In the genomic region with DNA sequence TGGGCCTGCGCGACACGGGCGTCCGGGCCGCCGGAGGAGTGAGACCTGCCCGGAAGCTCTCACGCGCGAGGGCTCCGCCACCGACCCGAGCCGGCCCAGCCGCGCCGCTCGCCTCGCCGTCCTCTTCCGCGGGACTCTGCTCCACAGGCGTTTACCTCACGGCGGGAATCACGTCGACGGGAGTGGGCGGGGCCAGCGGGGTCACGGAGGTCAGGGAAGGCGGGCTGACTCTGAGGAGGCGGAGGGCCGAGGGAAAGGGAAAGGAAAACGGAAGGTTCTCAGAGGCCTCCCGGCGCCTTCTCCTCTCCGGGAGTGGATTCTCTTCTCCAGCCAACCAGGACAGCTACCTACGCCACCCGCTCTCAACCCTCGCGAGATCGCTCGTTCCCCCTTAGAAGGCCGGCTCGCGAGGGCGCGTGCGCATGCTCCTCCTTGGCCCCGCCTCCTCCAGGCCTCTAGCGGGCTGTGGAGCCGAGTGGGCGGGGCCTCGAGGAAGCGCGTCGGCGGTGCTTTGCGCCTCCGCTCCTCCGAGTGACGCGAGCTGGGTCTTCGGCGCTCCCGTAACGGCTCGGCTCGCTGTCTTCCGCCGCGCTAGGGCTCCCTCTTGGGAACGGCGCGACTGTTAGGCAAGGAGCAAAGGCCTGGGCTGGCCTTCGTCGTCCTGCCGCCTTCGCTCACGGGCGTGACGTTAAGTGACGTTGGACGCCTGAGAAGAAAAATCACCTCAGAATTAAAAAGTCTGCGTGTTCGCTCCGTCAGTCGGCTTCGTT, we compare ENCODE assay signal across 8 mouse cellular contexts. TPM values are rescaled to one million over a fixed set of nuclear protein-coding genes. Genes with fewer than 3 reads are reported as not detected.
DNase-seq lines count a peak whose midpoint lies in the region; ATAC-seq and TF ChIP-seq lines count a peak whose summit lies in the region.
"Not testable (repeated sequence)": the region's sequence is repeated elsewhere in the genome, so short reads cannot be mapped to it uniquely, and the experiment has no call there.

A gene (minus strand): TSS at position 343 of the 770 bp plus-strand sequence.

- peak within 1 kb of the TSS; percentile 79 to 92 for H3K4me3 ChIP-seq in ES-E14 (ENCODE audit: insufficient read depth in 1 of 2, low read depth in 1 of 2, low read length in 2 of 2, poor library complexity in 1 of 2, severe bottlenecking in 1 of 2)
- H3K4me3 ChIP-seq in forebrain, embryonic 14.5 days (ENCODE audit: low read depth, low read length), result peak within 1 kb of the TSS; percentile 84
- peak within 1 kb of the TSS; percentile 89 for H3K4me3 ChIP-seq in liver, postnatal 0 days (ENCODE audit: low read depth, low read length)
- H3K4me3 ChIP-seq in neural tube, embryonic 13.5 days, result peak within 1 kb of the TSS; percentile 93

- DNase-seq in ES-E14 (ENCODE audit: low read depth, low spot score), result peak; percentile 76
- peak; percentile 95 for DNase-seq in cerebellum, adult 11 months
- DNase-seq in forebrain, embryonic 14.5 days (ENCODE audit: low spot score), result peak; percentile 95
- DNase-seq in heart, postnatal 14 days, result peak; percentile 94 to 95
- peak; percentile 93 for DNase-seq in layer of hippocampus, adult 11-12 months (ENCODE audit: low spot score)
- peak; percentile 91 for DNase-seq in liver, postnatal 0 days
- peak; percentile 91 for DNase-seq in telencephalon, adult 2 months (ENCODE audit: low read depth, low spot score)

- WGBS in forebrain, embryonic 14.5 days, result 4% methylated on average over 77 of the region's 91 CpGs
- WGBS in liver, postnatal 0 days (ENCODE audit: insufficient replicate concordance), result 2% methylated on average over 60 of the region's 91 CpGs
- 2% methylated on average over 77 of the region's 91 CpGs for WGBS in neural tube, embryonic 13.5 days

- in situ Hi-C loops in ES-E14 (cut with MboI; ENCODE audit: low sequenced_read_pairs in 2 of 2, unreplicated experiment in 2 of 2), result loop anchor here in 1 of 2 experiments (25.0 kb wide), 1 partner anchor 1052 kb away; no protein-coding TSS in a partner anchor

- not testable (repeated sequence) for H3K4me1 ChIP-seq in ES-E14 (ENCODE audit: control insufficient read depth in 2 of 2, insufficient read depth in 2 of 2, low read length in 2 of 2, poor library complexity in 1 of 2); forebrain, embryonic 14.5 days (ENCODE audit: control insufficient read depth, insufficient read depth, low read length); neural tube, embryonic 13.5 days (replicated peaks)
- H3K4me1 ChIP-seq in liver, postnatal 0 days (ENCODE audit: insufficient read depth), result peaks cover 10% of the 10 kb centered on the region

- not testable (repeated sequence) for TF ChIP-seq EP300 in liver, postnatal 0 days (IDR thresholded peaks at IDR 0.05; ENCODE audit: low read depth)

- intact Hi-C loops in heart, postnatal 14 days (cut with DNase I), result not testable (repeated sequence)

- H3K4me2 ChIP-seq in forebrain, embryonic 14.5 days (ENCODE audit: low read length), result peak within 1 kb of the TSS; percentile 86
- peak within 1 kb of the TSS; percentile 87 for H3K4me2 ChIP-seq in liver, postnatal 0 days (ENCODE audit: low read depth, low read length)
- H3K4me2 ChIP-seq in neural tube, embryonic 13.5 days, result peak within 1 kb of the TSS; percentile 89

- TF ChIP-seq CTCF in liver, postnatal 0 days (IDR thresholded peaks at IDR 0.05; ENCODE audit: low read depth), result not testable (repeated sequence)

- peak; percentile 97 for ATAC-seq in forebrain, embryonic 14.5 days
- peak; percentile 91 for ATAC-seq in liver, postnatal 0 days
- ATAC-seq in neural tube, embryonic 13.5 days (ENCODE audit: low read depth), result peak; percentile 97

- H3K36me3 ChIP-seq in ES-E14 (ENCODE audit: control insufficient read depth, insufficient read depth, low read length, poor library complexity, severe bottlenecking); liver, postnatal 0 days (replicated peaks; ENCODE audit: insufficient read depth, low read length): not testable (repeated sequence)
- H3K36me3 ChIP-seq in forebrain, embryonic 14.5 days (ENCODE audit: control insufficient read depth, insufficient read depth, low read length), result peaks cover 12% of the 10 kb centered on the region
- peaks cover 11% of the 10 kb centered on the region; the same call in 1 of the 2 replicates for H3K36me3 ChIP-seq in neural tube, embryonic 13.5 days

- H3K27me3 ChIP-seq in forebrain, embryonic 14.5 days (replicated peaks; ENCODE audit: control insufficient read depth, insufficient read depth, low read length); liver, postnatal 0 days (ENCODE audit: insufficient read depth, low read length); neural tube, embryonic 13.5 days: not testable (repeated sequence)

- not testable (repeated sequence) for H3K9me3 ChIP-seq in ES-E14 (ENCODE audit: control insufficient read depth, insufficient read depth, low read depth, low read length); forebrain, embryonic 14.5 days (replicated peaks; ENCODE audit: control insufficient read depth, low read length); liver, postnatal 0 days (ENCODE audit: low read length); neural tube, embryonic 13.5 days

- H3K9ac ChIP-seq in ES-E14 (ENCODE audit: insufficient read depth, low read depth, low read length, poor library complexity, severe bottlenecking), result peak within 1 kb of the TSS; percentile 83
- H3K9ac ChIP-seq in forebrain, embryonic 14.5 days (ENCODE audit: low read length), result peak within 1 kb of the TSS; percentile 95
- H3K9ac ChIP-seq in liver, postnatal 0 days (replicated peaks), result peak within 1 kb of the TSS; percentile 82
- H3K9ac ChIP-seq in neural tube, embryonic 13.5 days, result peak within 1 kb of the TSS; percentile 85

- H3K27ac ChIP-seq in ES-E14 (ENCODE audit: insufficient read depth, low read depth, low read length, poor library complexity, severe bottlenecking), result peak within 1 kb of the TSS; percentile 80
- H3K27ac ChIP-seq in forebrain, embryonic 14.5 days (ENCODE audit: low read depth, low read length), result peak within 1 kb of the TSS; percentile 99
- H3K27ac ChIP-seq in liver, postnatal 0 days (ENCODE audit: low read depth), result peak within 1 kb of the TSS; percentile 99
- H3K27ac ChIP-seq in neural tube, embryonic 13.5 days (replicated peaks), result peak within 1 kb of the TSS; percentile 99

TF ChIP-seq in ES-E14, 5 proteins besides CTCF, POLR2A, EP300 and RAD21:
- peak; percentile 87 for TF ChIP-seq CHD2 (IDR thresholded peaks at IDR 0.05; ENCODE audit: low read depth, low read length)
- TF ChIP-seq HCFC1 (IDR thresholded peaks at IDR 0.05; ENCODE audit: borderline replicate concordance, insufficient read depth, low read length), result peak; percentile 45; the same call in 1 of the 2 replicates

RNA-seq across cellular contexts. Expression of the gene that starts here (rescaled TPM):
- total RNA-seq in ES-E14 (2012; rRNA removed), result 67.9 and 103 TPM in 2 replicates
- polyA plus RNA-seq in forebrain, embryonic 14.5 days (2014; fragmentation: Nextera tagmentation; extraction: Ambion mirVana), result 70.3 and 73.6 TPM in 2 replicates
- 10 to 100 TPM; 39.8 to 41.2 TPM for total RNA-seq in heart, postnatal 14 days (2021)
- polyA plus RNA-seq in liver, postnatal 0 days (2015; fragmentation: Nextera tagmentation; extraction: Ambion mirVana), result 25.3 and 25.4 TPM in 2 replicates
- polyA plus RNA-seq in neural tube, embryonic 13.5 days (2015; fragmentation: Nextera tagmentation; extraction: Ambion mirVana), result 71.1 and 78.1 TPM in 2 replicates

Comparison
In these comparisons a context has a peak if more than half of its experiments do, and no peak if none do; other contexts are left out.
1. Peak in every context shown above with its lines: DNase-seq, ATAC-seq, H3K4me3 ChIP-seq and H3K27ac ChIP-seq.